Mouse (Mus musculus) CH12F3 (cell line): ENCODE data around the gene Irf2bpl.

Source experiments
- in situ Hi-C: fragments of 300-500 bp; cut with MboI; formaldehyde crosslinking; loops from 2 replicates; pipeline ENCODE4 v1.14.3; 2020; ENCODE audit warnings: low sequenced_read_pairs

Gene Irf2bpl

GRCm38 (mm10) chr12:86884197-86885058 is at the start of gene Irf2bpl:
TSS of gene Irf2bpl (minus strand) at chr12:86884798.
- in situ Hi-C loops = no loop called here

- in situ Hi-C loops = loop anchor here (10.0 kb wide), 1 partner anchor 138 kb away; no protein-coding TSS in a partner anchor
These were observed 48.0 kb upstream of the Irf2bpl start for GRCm38 (mm10) chr12:86932575-86932952.

GRCm38 (mm10) chr12:86931919-86932574 is 47.4 kb upstream of the Irf2bpl start:
- in situ Hi-C loops = loop anchor here (10.0 kb wide), 1 partner anchor 137 kb away; no protein-coding TSS in a partner anchor

GRCm38 (mm10) chr12:86930934-86931729 is 46.5 kb upstream of the Irf2bpl start:
- in situ Hi-C loops = loop anchor here (10.0 kb wide), 1 partner anchor 136 kb away; no protein-coding TSS in a partner anchor

GRCm38 (mm10) chr12:86923837-86924236 is 39.2 kb upstream of the Irf2bpl start:
- in situ Hi-C loops = no loop called here

GRCm38 (mm10) chr12:86918983-86919722 is 34.6 kb upstream of the Irf2bpl start:
- in situ Hi-C loops = no loop called here

GRCm38 (mm10) chr12:86918361-86918967 is 33.9 kb upstream of the Irf2bpl start:
- in situ Hi-C loops = no loop called here

GRCm38 (mm10) chr12:86916796-86917573 is 32.4 kb upstream of the Irf2bpl start:
- in situ Hi-C loops = no loop called here

- in situ Hi-C loops = no loop called here
These were observed 31.0 kb upstream of the Irf2bpl start for GRCm38 (mm10) chr12:86915617-86916016.

GRCm38 (mm10) chr12:86914756-86915155 is 30.2 kb upstream of the Irf2bpl start:
- in situ Hi-C loops = loop anchor here (5.0 kb wide), 1 partner anchor 117 kb away; no protein-coding TSS in a partner anchor

- in situ Hi-C loops = loop anchor here (5.0 kb wide), 1 partner anchor 117 kb away; no protein-coding TSS in a partner anchor
These were observed 29.8 kb upstream of the Irf2bpl start for GRCm38 (mm10) chr12:86914351-86914750.

GRCm38 (mm10) chr12:86912335-86913093 is 27.9 kb upstream of the Irf2bpl start:
- in situ Hi-C loops = loop anchor here (5.0 kb wide), 1 partner anchor 115 kb away; no protein-coding TSS in a partner anchor

- in situ Hi-C loops = loop anchor here (5.0 kb wide), 1 partner anchor 114 kb away; no protein-coding TSS in a partner anchor
These were observed 26.9 kb upstream of the Irf2bpl start for GRCm38 (mm10) chr12:86911482-86911931.

GRCm38 (mm10) chr12:86906395-86906794 is 21.8 kb upstream of the Irf2bpl start:
- in situ Hi-C loops = no loop called here

- in situ Hi-C loops = no loop called here
These were observed 21.3 kb upstream of the Irf2bpl start for GRCm38 (mm10) chr12:86905876-86906275.

GRCm38 (mm10) chr12:86905203-86905602 is 20.6 kb upstream of the Irf2bpl start:
- in situ Hi-C loops = no loop called here

- in situ Hi-C loops = no loop called here
These were observed 19.5 kb upstream of the Irf2bpl start for GRCm38 (mm10) chr12:86903828-86904806.
